Mouse (Mus musculus): ENCODE results near the gene Sys1. TPM values are rescaled to one million over a fixed set of nuclear protein-coding genes. Genes with fewer than 3 reads are reported as not detected.
A peak's percentile ranks its signal among the peaks of the same experiment; 100 is the strongest.

Sys1 gene
- total RNA-seq, 1 experiment from 2014 or later: 17.0 TPM

DNA sequence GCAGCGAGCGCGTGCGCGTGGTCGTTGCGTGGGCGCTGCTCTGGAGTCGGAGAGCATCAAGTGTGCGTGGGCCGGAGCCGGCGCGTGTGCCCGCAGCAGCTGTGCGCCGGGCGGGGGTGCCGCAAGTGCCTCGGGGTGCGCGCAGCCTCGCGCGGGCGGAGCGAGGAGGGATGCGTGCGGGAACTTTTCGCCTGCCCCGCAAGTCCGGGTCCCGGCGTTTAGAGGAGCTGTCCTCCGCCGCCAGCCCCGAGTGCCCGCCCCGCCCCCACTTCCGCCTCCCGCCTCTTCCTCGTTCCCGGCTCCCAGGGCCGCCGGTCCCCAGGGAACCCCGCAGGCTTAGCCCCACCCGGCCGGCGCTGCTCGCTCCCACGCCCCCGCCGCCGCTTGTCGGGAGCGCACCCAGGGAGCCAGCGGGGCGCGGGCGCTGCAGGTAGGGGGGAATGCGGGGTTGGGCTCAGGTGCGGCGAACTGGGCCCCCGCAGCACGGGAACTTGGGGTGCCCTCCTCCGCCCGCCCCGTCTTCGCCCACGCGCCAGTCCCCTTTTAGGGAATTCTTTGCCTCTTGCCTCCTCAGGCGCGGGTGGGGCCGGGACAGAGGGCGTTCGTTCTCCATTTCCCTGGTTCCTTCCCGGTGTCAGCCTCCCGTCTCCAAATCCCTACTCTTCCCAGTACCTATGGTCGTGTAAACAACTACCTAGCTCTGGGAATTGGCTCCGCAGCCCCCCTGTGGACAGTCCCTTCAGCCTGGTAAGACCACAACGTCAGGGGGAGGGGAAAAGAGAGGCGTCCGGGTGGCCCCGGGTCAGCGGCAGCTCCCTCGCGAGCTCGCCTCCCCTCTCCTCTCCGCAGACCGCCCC, 29.7 kb downstream of the Sys1 start:
- ATAC-seq (replicated peaks; ENCODE audit: insufficient number of reproducible peaks, low FRiP score, low TSS enrichment, poor library complexity, severe bottlenecking): no peak

DNA sequence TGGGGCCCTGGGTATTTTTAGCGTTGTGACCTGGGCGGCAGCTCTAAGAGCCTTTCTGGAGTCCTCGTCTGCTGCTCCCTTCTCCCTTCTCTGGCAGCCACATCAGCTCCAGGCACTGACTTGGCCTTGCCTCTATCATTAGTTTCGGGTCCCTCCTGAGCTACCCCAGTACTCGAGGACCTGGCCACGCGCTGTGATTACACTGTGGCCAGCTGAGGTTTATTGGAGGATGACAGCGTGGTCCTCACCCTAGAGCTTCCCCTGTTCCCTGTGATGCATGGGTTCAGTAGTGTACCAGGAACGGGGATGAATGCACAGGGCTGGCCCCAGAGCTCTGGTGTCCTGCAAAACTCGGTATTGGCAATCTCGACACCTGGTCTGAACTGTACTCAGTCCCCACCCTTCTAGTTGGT, 30.4 kb downstream of the Sys1 start:
- no peak for ATAC-seq (replicated peaks; ENCODE audit: insufficient number of reproducible peaks, low FRiP score, low TSS enrichment, poor library complexity, severe bottlenecking)

DNA sequence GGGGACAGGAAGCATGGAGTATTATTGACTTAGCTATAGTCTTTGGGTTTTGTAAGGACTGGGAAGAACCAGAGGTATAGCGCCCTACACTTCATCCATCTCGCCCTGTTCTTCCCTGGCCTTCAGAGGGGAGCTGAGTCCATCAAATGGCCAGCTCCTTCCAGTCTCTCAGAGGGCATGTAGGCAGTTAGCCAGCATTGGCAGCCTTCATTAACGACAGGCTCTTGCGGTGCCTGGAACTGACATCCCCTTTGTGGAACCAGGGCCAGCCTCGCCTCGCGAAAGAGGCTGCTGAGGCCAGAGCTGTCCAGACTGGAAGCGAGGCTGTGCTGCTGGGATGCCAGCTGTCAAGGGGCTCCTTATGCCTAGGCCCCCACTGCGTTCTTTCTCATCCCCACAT, 31.0 kb downstream of the Sys1 start:
- no peak for ATAC-seq (replicated peaks; ENCODE audit: insufficient number of reproducible peaks, low FRiP score, low TSS enrichment, poor library complexity, severe bottlenecking)

DNA sequence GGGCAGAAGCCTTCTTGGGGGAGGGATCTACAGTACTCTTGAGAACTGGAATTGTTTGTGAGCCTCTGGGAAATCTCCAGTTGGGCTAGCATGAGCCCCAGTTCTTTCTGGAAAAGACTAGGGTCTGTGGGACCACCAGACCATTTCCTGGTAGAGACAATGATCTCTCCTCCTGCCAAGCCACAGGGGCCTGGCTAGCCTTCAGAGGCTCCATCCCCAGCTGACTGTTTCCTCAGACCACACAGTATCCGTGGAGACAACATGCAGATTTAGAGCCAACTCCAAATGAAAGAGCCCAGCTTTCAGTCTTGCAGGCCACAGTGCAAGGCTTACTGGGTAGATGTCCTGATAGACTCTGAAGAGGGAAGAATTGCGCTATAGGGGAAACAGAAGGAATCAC, 37.4 kb downstream of the Sys1 start:
- ATAC-seq (replicated peaks; ENCODE audit: insufficient number of reproducible peaks, low FRiP score, low TSS enrichment, poor library complexity, severe bottlenecking): no peak

DNA sequence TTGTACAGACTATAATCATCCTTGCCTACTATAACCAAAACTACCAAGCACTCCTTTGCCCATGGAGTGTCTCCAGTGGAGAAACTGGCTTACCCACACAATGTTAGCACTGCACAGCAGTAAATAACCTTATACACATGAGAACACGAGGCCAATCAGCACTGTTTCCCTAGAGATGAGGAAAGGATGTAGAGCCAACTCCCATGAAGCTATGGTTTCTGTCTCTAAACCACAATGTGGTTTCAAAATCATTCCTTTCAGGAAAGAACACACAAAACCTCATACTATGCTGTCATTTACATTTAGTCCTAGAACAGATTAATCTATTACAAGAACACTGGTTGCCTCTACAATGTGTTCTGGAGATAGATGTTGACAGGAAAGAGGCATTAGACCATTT, 39.6 kb downstream of the Sys1 start:
- ATAC-seq (replicated peaks; ENCODE audit: insufficient number of reproducible peaks, low FRiP score, low TSS enrichment, poor library complexity, severe bottlenecking): no peak

DNA sequence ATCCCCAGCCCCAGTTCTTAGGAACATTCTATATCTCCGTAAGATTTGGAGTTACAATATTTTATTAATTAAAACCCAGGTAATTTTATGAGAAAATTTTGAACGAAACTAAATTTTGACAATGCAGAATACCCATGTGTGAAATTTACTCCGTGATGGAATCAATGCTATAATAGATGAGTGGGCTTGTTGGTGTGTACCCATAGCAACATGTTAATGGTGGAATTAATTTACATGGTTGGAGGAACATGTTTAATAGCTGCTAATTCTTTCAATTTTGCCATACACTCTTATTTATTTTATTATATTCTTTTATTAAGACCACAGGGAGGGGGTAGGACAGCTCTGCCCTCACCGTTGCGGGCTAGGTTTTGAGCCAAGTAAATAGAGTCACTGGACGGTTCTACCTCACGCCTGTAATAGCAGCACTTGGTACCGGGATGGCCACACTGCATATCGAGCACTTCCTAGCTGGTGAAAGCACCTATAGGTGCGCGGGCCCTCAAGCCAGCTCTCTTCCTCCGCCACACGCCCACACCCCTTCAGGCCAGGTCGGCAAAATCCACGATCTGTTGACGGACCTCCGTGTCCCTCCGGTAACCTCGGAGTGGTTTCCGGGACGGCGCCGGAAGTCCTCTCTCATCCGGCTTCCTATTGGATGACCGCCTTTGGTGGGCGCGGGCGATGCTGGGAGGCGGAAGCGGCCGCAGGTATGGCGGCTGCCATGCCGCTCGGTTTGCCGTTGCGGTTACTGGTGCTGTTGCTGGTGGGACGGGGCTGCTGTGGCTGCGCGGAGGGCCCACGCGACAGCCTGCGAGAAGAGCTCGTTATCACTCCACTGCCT, 40.3 kb downstream of the Sys1 start, which contains the start of gene Pigt:
Gene Pigt (plus strand): TSS at position 674 of the 844 bp plus-strand sequence.
- ATAC-seq (replicated peaks; ENCODE audit: insufficient number of reproducible peaks, low FRiP score, low TSS enrichment, poor library complexity, severe bottlenecking): peak; percentile 98

DNA sequence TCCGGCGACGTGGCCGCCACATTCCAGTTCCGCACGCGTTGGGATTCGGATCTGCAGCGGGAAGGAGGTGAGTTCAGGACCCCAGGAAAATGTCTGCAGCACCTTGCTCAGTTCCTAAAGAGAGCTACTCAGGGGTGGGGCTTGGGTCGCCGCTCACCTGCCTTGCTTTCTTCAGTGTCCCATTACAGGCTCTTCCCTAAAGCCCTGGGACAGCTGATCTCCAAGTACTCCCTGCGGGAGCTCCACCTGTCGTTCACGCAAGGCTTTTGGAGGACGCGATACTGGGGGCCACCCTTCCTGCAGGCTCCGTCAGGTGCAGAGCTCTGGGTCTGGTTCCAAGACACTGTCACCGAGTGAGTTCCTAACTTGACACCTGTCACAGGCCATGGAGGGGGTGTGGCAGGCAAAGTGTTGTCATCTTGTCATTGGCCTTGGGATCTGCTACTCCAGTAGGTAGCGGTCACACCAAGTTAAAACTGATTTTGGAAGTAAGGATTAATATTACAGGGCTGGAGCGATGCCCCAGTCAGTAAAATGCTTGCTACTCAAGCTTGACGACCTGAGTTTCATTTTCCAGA, 41.0 kb downstream of the Sys1 start:
- ATAC-seq (replicated peaks; ENCODE audit: insufficient number of reproducible peaks, low FRiP score, low TSS enrichment, poor library complexity, severe bottlenecking): no peak

DNA sequence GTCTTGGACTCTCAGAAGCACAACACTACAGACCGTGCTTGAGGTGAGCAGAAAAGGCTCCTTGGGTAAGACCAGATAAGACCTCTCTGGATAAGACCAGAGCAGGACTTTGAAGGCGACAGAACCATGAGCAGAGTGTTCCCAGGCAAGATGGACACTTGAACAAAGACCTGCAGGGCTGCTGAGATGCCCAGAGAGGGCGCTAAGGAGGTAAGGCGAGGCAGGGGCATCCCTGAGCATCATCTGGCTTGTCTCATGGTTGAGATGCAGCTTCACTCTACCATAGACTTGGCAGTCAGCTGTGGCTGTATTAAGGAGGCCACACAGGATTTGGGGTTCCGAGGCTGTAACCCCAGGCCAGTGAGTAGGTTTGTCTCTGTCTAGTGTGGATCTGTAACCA, 42.6 kb downstream of the Sys1 start:
- ATAC-seq (replicated peaks; ENCODE audit: insufficient number of reproducible peaks, low FRiP score, low TSS enrichment, poor library complexity, severe bottlenecking): no peak

DNA sequence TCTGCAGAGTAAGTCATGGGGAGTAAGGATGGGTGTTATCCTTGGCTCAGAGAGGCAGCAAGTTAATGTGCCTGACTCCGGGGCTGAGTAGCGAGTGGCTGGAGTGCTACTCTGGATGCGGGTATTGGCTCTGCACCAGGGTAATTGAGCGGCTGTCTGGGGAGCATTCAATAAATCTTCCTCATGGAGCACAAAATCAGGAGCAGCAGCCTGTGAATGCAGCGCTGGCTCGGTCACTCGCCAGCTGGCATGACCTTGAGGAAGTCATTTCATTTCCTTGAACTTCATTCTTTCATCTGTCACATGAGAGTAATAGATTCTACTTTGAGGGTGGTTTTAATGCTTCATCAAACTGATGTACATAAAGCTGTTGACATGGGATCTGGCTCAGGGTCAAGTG, 43.7 kb downstream of the Sys1 start:
- ATAC-seq (replicated peaks; ENCODE audit: insufficient number of reproducible peaks, low FRiP score, low TSS enrichment, poor library complexity, severe bottlenecking): no peak

DNA sequence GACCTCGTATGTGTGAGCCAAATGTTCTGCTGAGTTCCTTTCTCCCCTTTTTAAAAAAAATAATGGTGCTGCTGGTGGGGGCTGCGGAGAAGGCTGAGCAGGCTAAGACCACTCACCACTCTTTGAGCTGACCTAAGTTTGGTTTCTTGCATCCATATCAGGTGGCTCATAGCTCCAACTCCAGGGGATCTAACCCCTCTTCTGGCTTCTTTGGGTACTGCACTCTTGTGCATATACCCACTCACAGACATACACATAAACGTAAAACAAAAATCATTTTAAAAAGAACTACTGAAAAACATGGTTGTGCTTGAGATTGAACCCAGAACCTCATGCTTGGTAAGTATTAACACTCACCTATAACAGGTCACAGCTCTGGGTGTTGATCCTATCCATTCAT, 48.2 kb downstream of the Sys1 start:
- ATAC-seq (replicated peaks; ENCODE audit: insufficient number of reproducible peaks, low FRiP score, low TSS enrichment, poor library complexity, severe bottlenecking): no peak

DNA sequence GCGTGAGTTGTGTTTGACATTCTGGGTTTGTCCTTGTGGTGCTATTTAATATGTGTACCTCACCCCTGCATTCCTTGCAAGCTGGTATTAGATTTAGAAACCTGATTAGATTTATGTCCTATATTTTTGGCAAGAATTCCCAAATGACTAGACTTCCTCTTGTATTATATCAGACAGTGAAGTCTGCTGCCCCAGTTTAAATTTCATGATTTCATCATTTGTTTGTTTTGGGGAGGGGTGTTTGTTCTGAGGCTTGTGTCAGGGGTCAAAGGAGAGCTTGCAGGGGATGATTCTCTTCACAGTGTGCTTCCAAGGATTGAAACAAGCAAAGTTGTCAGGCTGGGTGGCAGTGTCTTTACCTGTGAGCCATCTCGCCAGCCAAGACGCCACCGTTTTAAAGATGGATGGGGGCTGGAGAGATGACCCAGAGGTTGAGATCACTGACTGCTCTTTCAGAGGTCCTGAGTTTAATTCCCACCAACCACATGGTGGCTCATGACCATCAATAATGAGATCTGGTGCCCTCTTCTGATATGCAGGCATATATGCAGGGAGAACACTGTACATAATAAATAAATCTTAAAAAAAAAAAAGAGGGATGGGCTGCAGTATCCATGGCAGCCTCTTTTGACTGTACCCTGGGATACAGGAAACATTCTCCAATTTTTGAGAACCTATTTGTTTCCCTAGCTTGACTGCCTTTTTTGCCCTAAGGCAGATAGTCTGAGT, 49.0 kb downstream of the Sys1 start:
- ATAC-seq (replicated peaks; ENCODE audit: insufficient number of reproducible peaks, low FRiP score, low TSS enrichment, poor library complexity, severe bottlenecking): no peak

DNA sequence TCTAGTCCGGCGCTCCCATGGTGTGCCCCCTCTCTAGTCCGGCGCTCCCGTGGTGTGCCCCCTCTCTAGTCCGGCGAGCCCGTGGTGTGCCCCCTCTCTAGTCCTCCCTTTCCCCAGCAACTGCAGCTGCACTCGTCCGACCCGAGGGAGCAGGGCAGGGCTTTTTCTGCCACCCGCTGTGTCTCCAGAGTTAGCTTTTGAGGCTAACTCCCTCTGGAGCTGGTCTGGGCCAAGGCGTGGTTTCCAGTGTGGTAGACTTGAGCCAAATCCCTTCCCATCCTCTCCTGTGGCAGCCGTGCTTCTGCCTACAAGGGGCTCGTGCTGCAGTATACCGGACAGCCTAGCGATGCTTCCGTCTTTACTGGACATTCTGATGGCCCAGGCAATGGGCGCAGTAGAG, 51.0 kb downstream of the Sys1 start:
- no peak for ATAC-seq (replicated peaks; ENCODE audit: insufficient number of reproducible peaks, low FRiP score, low TSS enrichment, poor library complexity, severe bottlenecking)

DNA sequence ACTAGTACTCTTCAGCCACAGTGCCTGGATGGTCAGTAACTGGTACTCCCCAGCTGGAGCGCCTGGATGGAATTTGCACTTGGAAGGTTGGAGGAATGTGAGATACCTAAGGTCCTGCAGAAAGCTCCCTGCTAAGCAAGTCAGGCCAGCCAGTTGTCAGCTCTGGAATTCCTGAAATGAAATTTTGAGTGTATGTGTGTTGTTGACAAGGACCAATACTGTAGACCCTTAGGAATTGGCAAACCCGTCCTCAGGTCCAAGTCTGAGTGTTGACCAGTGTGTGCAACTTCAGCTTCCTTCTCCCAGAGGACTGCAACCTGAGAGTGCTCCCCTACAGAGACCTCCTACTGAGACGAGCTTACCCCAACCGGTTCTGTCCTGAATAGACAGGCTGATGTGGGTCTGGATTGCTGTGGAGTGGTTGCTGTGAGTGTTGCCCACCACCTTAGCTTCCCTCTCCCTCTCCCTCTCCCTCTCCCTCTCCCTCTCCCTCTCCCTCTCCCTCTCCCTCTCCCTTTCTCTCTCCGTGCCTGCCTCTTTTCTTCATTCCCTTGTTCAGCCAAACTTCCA, 53.9 kb downstream of the Sys1 start:
- ATAC-seq (replicated peaks; ENCODE audit: insufficient number of reproducible peaks, low FRiP score, low TSS enrichment, poor library complexity, severe bottlenecking): no peak

DNA sequence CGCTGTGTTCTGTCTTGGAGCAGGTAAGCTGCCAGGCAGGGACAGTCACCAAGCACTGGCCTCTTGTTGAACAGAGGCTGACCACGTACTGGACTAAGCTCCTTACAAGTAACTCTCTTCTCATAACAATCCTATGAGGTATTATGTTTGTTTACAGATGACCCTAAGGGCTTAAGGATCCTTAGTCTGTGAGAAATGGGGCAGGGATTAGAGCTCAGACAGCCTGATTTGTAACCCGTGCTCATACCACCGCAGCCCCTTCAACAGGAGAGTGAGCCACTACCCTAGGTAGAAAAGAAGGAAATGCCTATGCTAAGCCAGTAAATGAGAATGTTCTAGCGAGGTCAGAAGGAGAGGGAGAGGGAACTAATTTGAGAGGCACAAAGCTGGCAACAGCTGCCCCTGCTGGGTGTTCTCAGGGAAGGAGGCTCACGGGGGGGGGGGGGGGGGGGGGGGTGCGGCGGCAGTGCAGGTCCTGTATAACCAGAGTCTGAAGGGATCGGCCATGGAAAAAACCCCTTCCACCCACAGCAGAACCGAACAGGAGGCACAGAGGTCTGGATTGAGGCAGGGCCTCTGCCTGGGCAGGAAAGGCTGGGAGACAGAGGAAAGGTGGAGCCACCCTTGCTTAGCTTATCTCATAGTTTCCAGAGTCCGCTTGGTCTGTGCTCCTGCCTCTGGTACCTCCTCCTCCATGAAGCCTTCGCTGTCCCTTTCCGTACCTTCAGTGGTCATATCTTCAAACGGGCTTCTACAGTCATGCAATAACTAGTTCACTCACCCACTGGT, 55.6 kb downstream of the Sys1 start:
- ATAC-seq (replicated peaks; ENCODE audit: insufficient number of reproducible peaks, low FRiP score, low TSS enrichment, poor library complexity, severe bottlenecking): no peak

DNA sequence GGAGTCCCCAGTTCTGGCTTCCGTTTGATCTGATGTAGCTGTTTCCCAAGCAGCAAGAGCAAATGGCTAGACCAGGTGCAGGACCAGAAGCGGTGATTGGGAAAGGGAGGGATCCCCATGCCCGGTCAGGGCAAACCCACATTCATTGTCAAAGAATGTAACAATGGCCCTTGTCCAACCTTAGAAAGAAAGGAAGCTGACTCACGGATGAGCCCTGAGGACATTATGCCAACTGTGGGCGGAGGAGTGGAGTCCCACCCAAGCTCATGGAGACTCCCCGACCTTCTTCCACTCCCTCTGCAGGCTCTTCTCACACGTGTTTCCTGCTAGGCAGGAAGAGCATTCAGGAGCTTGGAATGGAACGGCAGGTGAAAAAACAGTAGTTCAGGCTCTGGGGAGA, 56.6 kb downstream of the Sys1 start:
- ATAC-seq (replicated peaks; ENCODE audit: insufficient number of reproducible peaks, low FRiP score, low TSS enrichment, poor library complexity, severe bottlenecking): no peak

DNA sequence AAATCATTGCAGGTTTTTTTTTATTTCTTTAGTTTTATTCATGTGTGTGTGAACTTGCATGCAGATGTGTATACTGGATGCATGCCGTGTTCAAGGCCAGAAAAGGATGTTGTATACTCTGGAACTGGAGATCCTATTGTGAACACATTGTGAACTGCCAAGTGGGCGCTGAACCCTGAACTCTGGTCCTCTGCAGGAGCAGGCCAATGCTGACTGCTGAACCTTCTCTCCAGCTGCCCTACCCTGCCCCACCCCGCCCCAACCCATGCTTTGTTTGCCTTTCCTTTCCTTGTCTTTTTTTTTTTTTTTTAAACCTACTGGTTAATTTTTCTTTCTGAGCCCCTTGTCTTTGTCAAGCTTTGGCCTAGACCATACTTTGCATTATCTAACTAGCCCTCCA, 58.2 kb downstream of the Sys1 start:
- ATAC-seq (replicated peaks; ENCODE audit: insufficient number of reproducible peaks, low FRiP score, low TSS enrichment, poor library complexity, severe bottlenecking): no peak

DNA sequence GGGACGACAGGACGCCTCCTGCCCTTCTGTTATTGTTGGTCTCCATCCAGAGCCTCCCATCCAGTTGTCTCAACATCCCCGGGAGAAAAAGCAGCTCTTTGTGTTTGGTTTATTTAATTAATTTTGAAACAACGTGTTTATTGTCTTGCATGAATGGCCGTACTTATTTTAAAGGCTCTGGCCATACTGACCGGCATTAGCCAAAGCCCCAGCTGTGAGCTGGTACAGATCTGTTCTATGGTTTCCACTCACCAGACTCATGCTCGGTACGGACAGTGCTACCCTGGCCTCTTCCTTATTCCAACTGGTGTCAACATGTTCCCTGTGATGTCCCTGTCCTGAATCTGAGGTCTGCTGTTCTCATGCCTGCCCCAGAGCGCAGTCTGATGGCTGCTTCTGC, 59.1 kb downstream of the Sys1 start:
- no peak for ATAC-seq (replicated peaks; ENCODE audit: insufficient number of reproducible peaks, low FRiP score, low TSS enrichment, poor library complexity, severe bottlenecking)

DNA sequence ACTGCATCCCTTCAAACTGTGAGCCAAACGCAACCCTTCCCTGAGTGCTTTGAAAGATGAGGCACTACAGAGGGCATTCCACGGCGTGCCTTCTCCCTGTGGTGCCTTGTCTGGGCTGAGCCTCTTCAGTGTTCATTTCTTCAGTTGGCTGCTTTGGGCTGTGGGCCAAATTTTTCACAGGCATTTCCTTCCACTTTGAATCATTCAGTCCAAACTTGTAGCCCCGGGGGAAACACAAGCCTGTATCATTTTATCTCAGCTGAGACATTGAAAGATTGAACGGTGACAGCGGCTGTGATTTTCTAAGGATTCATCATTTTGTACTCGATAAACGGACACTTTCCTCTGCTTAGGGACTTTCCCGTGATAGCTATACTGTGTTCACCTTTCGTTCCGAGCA, 59.8 kb downstream of the Sys1 start:
- no peak for ATAC-seq (replicated peaks; ENCODE audit: insufficient number of reproducible peaks, low FRiP score, low TSS enrichment, poor library complexity, severe bottlenecking)

Data from monocyte, adult 5-6 weeks (primary cell).